23 mouse cellular contexts compared by ENCODE assay signal in genomic region chr3:117217952-117218351, GRCm38 (mm10).
A peak's percentile ranks its signal among the peaks of the same experiment; 100 is the strongest.
DNase-seq lines count a peak whose midpoint lies in the region; TF ChIP-seq lines count a peak whose summit lies in the region.
"Had no signal": no experiment of that assay in that cellular context is flagged by ENCODE, and none has a peak within 500 bp of the region (broad histone marks: within the 10 kb centered on the region; RNA-seq: fewer than 3 reads in every experiment).

No protein-coding gene starts in this region.

- H3K4me1 ChIP-seq in heart, adult 2 months (ENCODE audit: control insufficient read depth, insufficient read depth, low read length), result no peaks in the 10 kb centered on the region
- H3K4me1 ChIP-seq: embryonic facial prominence, embryonic 15.5 days; heart, embryonic 12.5 days; hindbrain, embryonic 12.5 days; neural tube, embryonic 15.5 days had no signal

- intact Hi-C loops in heart, adult 2 months (cut with DNase I), result no loop called here

- no peak for TF ChIP-seq CTCF in heart, adult 2 months (IDR thresholded peaks at IDR 0.05)

- TF ChIP-seq POLR2A in heart, adult 2 months (IDR thresholded peaks at IDR 0.05; ENCODE audit: insufficient read depth, low read depth, low read length), result no peak

- DNase-seq in cerebellum, postnatal 10 days, result peak; percentile 19 to 31
- no peak for DNase-seq in cerebellum, adult 11-12 months
- DNase-seq in layer of hippocampus, adult 11-12 months (ENCODE audit: low spot score), result peak; percentile 30
- DNase-seq in layer of hippocampus, adult 9-10 months (ENCODE audit: low spot score), result no peak
- DNase-seq in lung, postnatal 36 days, result peak; percentile 0
- DNase-seq in lung, postnatal 4 days, result no peak
- DNase-seq in telencephalon, adult 2 months (ENCODE audit: low read depth, low spot score), result peak; percentile 76
- no peak for DNase-seq in heart, adult 2 months
- DNase-seq: adrenal gland, postnatal 14 days; cerebellum, adult 18-20 months; cerebellum, postnatal 36 days; gastrocnemius, adult 2 months; heart, postnatal 14 days; kidney, adult 2 months; kidney, postnatal 25 days; left cerebral cortex, postnatal 4 days; liver, postnatal 0 days; thymus, postnatal 14 days had no signal

- WGBS in heart, adult 2 months, result 26% methylated on average over 1 of the region's 1 CpGs

- no peaks in the 10 kb centered on the region for H3K27me3 ChIP-seq in heart, adult 2 months (ENCODE audit: control insufficient read depth, insufficient read depth, low read length)
- H3K27me3 ChIP-seq: embryonic facial prominence, embryonic 15.5 days; heart, embryonic 12.5 days; hindbrain, embryonic 12.5 days; neural tube, embryonic 15.5 days had no signal

- no peak for TF ChIP-seq EP300 in heart, adult 2 months (IDR thresholded peaks at IDR 0.05; ENCODE audit: insufficient read depth, low read depth, low read length)

- H3K4me3 ChIP-seq in heart, adult 2 months, result no peak overlapping the region
- H3K4me3 ChIP-seq: embryonic facial prominence, embryonic 15.5 days; gastrocnemius, adult 2 months; heart, embryonic 12.5 days; hindbrain, embryonic 12.5 days; left cerebral cortex, adult 2 months; neural tube, embryonic 15.5 days had no signal

- H3K27ac ChIP-seq in heart, adult 2 months, result no peak overlapping the region
- H3K27ac ChIP-seq: embryonic facial prominence, embryonic 15.5 days; gastrocnemius, adult 2 months; hindbrain, embryonic 12.5 days; neural tube, embryonic 15.5 days had no signal

- no peaks in the 10 kb centered on the region for H3K36me3 ChIP-seq in heart, adult 2 months (ENCODE audit: control insufficient read depth, insufficient read depth, low read length)
- H3K36me3 ChIP-seq: embryonic facial prominence, embryonic 15.5 days; heart, embryonic 12.5 days; hindbrain, embryonic 12.5 days; neural tube, embryonic 15.5 days had no signal

- no peak overlapping the region for H3K9ac ChIP-seq in heart, adult 2 months (ENCODE audit: low read depth, low read length)
- H3K9ac ChIP-seq: embryonic facial prominence, embryonic 15.5 days; heart, embryonic 12.5 days; hindbrain, embryonic 12.5 days; liver, postnatal 0 days; neural tube, embryonic 15.5 days had no signal

- no peaks in the 10 kb centered on the region for H3K79me2 ChIP-seq in heart, adult 2 months (replicated peaks; ENCODE audit: control insufficient read depth, insufficient read depth, low read length)

Comparison
In these comparisons a context has a peak if more than half of its experiments do, and no peak if none do; other contexts are left out.
1. DNase-seq: peak in cerebellum, postnatal 10 days (2 of 2), layer of hippocampus, adult 11-12 months (single experiment), lung, postnatal 36 days (single experiment) and telencephalon, adult 2 months (single experiment); none in cerebellum, adult 11-12 months (single experiment), layer of hippocampus, adult 9-10 months (single experiment), lung, postnatal 4 days (0 of 2) and heart, adult 2 months (0 of 2).